11 mouse cellular contexts compared by ENCODE assay signal in genomic region chr6:97535763-97536445, GRCm38 (mm10).
DNase-seq lines count a peak whose midpoint lies in the region; ATAC-seq and TF ChIP-seq lines count a peak whose summit lies in the region.
"Had no signal": no experiment of that assay in that cellular context is flagged by ENCODE, and none has a peak within 500 bp of the region (broad histone marks: within the 10 kb centered on the region; RNA-seq: fewer than 3 reads in every experiment).

No protein-coding gene starts in this region.

- H3K9ac ChIP-seq in hindbrain, embryonic 14.5 days: no peak overlapping the region
- H3K9ac ChIP-seq in midbrain, postnatal 0 days (replicated peaks; ENCODE audit: low read length, poor library complexity, severe bottlenecking): no peak overlapping the region
- H3K9ac ChIP-seq: stomach, embryonic 15.5 days had no signal

- WGBS in hindbrain, embryonic 14.5 days: 48% methylated on average over 9 of the region's 9 CpGs
- WGBS in midbrain, postnatal 0 days: 62% methylated on average over 9 of the region's 9 CpGs

- no peaks in the 10 kb centered on the region for H3K27me3 ChIP-seq in hindbrain, embryonic 14.5 days (ENCODE audit: control insufficient read depth, insufficient read depth, low read length)
- H3K27me3 ChIP-seq in midbrain, postnatal 0 days (ENCODE audit: insufficient read depth, low read length): no peaks in the 10 kb centered on the region
- H3K27me3 ChIP-seq: stomach, embryonic 15.5 days had no signal

- DNase-seq in heart, postnatal 4 days: peak; percentile 45
- no peak for DNase-seq in heart, adult 9 months (ENCODE audit: low spot score in 2 of 2)
- peak; percentile 41 for DNase-seq in cerebellum, adult 8-10 months
- peak; percentile 64 for DNase-seq in hindbrain, embryonic 14.5 days (ENCODE audit: low spot score)
- DNase-seq in midbrain, postnatal 0 days (ENCODE audit: low spot score): peak; percentile 89
- DNase-seq in thymus, postnatal 10 days (ENCODE audit: low spot score in 2 of 2): no peak
- DNase-seq in embryo, embryonic 11 days: no peak
- no peak for DNase-seq in lung, postnatal 14 days
- DNase-seq: kidney, adult 18-20 months had no signal

- H3K4me1 ChIP-seq in hindbrain, embryonic 14.5 days (replicated peaks; ENCODE audit: control insufficient read depth, insufficient read depth, low read length): no peaks in the 10 kb centered on the region
- H3K4me1 ChIP-seq in midbrain, postnatal 0 days (ENCODE audit: insufficient read depth, low read length): no peaks in the 10 kb centered on the region
- H3K4me1 ChIP-seq: stomach, embryonic 15.5 days had no signal

- peak overlapping the region; percentile 12; the same call in 1 of the 2 replicates for H3K27ac ChIP-seq in hindbrain, embryonic 14.5 days
- H3K27ac ChIP-seq in midbrain, postnatal 0 days (ENCODE audit: low read depth, low read length): no peak overlapping the region
- H3K27ac ChIP-seq: stomach, embryonic 15.5 days had no signal

- no peaks in the 10 kb centered on the region for H3K36me3 ChIP-seq in hindbrain, embryonic 14.5 days (replicated peaks; ENCODE audit: control insufficient read depth, insufficient read depth)
- H3K36me3 ChIP-seq in midbrain, postnatal 0 days (ENCODE audit: insufficient read depth, low read length): no peaks in the 10 kb centered on the region
- H3K36me3 ChIP-seq: stomach, embryonic 15.5 days had no signal

- H3K4me3 ChIP-seq in hindbrain, embryonic 14.5 days (replicated peaks; ENCODE audit: low read length): no peak overlapping the region
- no peak overlapping the region for H3K4me3 ChIP-seq in midbrain, postnatal 0 days (ENCODE audit: low read depth, low read length)
- H3K4me3 ChIP-seq: stomach, embryonic 15.5 days had no signal

- no peak for TF ChIP-seq CTCF in midbrain, postnatal 0 days (IDR thresholded peaks at IDR 0.05)

- no peak overlapping the region for H3K4me2 ChIP-seq in hindbrain, embryonic 14.5 days (replicated peaks)
- no peak overlapping the region for H3K4me2 ChIP-seq in midbrain, postnatal 0 days (ENCODE audit: low read depth, low read length, poor library complexity, severe bottlenecking)
- H3K4me2 ChIP-seq: liver, embryonic 11.5 days; stomach, embryonic 15.5 days had no signal

- H3K9me3 ChIP-seq in hindbrain, embryonic 14.5 days (ENCODE audit: control insufficient read depth, low read length): no peaks in the 10 kb centered on the region
- no peaks in the 10 kb centered on the region for H3K9me3 ChIP-seq in midbrain, postnatal 0 days (ENCODE audit: low read length)
- H3K9me3 ChIP-seq: stomach, embryonic 15.5 days had no signal

- peak; percentile 79; the same call in 1 of the 2 replicates for ATAC-seq in hindbrain, embryonic 14.5 days (ENCODE audit: low FRiP score)
- no peak for ATAC-seq in midbrain, postnatal 0 days (ENCODE audit: low FRiP score)

Comparison
In these comparisons a context has a peak if more than half of its experiments do, and no peak if none do; other contexts are left out.
1. DNase-seq: peak in heart, postnatal 4 days (single experiment), cerebellum, adult 8-10 months (single experiment), hindbrain, embryonic 14.5 days (single experiment) and midbrain, postnatal 0 days (single experiment); none in heart, adult 9 months (0 of 2), thymus, postnatal 10 days (0 of 2), embryo, embryonic 11 days (single experiment) and lung, postnatal 14 days (single experiment).